Mouse (Mus musculus) adrenal gland, postnatal 4 days (tissue): ENCODE data around the gene Zcrb1. TPM values are rescaled to one million over a fixed set of nuclear protein-coding genes. Genes with fewer than 3 reads are reported as not detected.
A peak's percentile ranks its signal among the peaks of the same experiment; 100 is the strongest.

ENCODE experiments used
- DNase-seq, 2 experiments: peaks; one replicate each; pipeline ENCODE4 v3.0.0; 2021 to 2022; ENCODE audit warnings: low spot score in 2 of 2, mixed read lengths in 2 of 2
- long read RNA-seq, 2 experiments: library from polyadenylated mRNA; stranded (forward); transcript quantifications; one replicate each; pipeline ENCODE4 v2.0.0; 2021
- total RNA-seq, 2 experiments: library from RNA; stranded (reverse); gene quantifications; 2 replicates each; pipeline ENCODE4 v1.2.3; 2021

Gene Zcrb1
- 10 to 100 TPM; 87.7 to 94.0 TPM for total RNA-seq
- long read RNA-seq, experiment 1, transcript Zcrb1-201 (8 exons, 877 nt): major isoform, 89 of 100 reads
- long read RNA-seq, experiment 1, partial matches to known transcripts: 1 of 100 reads
- long read RNA-seq, experiment 1, other reads (novel, unspliced or antisense): 7 of 100 reads
- long read RNA-seq, experiment 2, transcript Zcrb1-201 (8 exons, 877 nt): major isoform, 58 of 85 reads
- long read RNA-seq, experiment 2, partial matches to known transcripts: 6 of 85 reads
- long read RNA-seq, experiment 2, other reads (novel, unspliced or antisense): 18 of 85 reads

DNA sequence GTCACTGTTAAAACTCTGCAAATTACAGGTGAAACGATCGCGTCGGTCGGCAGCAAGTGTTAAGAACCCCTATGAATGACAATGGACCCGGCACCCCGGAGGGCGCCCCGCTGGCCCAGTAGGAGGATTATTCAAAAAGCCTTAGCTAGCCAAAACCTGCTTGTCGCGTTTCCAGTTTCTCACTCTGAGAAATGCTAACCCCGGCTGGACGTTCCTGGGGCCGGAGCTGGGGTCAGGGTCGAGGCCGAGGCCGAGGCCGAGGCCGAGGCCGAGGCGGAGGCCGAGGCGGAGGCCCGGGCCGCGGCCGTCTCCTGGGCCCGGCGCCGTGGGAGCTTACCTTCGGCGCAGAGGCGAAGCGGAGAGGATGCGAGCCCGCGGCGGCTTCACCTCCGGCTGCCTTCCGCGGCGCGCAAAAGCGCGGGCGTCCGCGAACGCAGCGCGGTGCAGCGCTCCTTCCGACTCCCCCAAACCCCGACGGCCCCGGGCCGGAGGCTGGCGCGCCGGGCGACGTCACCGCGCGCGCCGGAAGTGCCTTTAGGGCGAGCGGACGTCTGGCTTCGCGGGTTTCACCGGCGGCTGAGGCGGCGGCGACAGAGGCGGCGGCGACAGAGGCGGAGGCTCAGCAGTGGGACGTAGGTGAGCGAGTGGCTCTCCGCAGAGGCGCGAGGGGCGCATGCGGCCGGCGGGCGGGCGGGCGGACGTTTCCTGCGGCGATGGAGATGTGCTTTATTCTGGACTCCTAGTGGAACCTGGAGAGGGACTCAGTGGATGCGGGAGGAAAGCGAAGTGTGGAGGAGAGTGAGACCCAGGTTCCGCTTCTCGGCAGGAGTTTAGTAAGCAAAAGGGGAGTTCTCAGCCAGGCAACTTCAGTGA, at the start of gene Zcrb1, which contains the start of gene Pphln1:
Gene Zcrb1, minus strand, starts transcription at position 509 of the 873 bp plus-strand sequence.
Gene Pphln1, plus strand, starts transcription at position 525 of the 873 bp plus-strand sequence.
- DNase-seq: peak; percentile 59 to 67

DNA sequence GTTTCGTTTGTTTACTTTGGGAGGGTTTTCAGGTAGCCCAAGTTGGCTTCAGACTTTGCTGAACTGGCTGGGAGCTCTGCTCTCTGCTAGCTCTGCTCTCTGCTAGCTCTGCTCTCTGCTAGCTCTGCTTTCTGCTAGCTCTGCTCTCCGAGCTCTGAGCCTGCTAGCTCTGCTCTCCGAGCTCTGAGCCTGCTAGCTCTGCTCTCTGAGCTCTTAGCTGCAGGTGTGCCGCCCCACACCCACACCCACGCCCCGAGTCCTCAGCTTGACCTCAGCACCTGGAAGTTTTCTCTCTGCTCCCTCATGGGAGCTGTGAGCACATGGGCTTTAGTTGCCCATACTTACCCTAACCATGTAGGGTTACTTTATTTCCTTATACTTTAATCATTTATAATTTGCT, 45.5 kb upstream of the Zcrb1 start:
- DNase-seq: no peak

DNA sequence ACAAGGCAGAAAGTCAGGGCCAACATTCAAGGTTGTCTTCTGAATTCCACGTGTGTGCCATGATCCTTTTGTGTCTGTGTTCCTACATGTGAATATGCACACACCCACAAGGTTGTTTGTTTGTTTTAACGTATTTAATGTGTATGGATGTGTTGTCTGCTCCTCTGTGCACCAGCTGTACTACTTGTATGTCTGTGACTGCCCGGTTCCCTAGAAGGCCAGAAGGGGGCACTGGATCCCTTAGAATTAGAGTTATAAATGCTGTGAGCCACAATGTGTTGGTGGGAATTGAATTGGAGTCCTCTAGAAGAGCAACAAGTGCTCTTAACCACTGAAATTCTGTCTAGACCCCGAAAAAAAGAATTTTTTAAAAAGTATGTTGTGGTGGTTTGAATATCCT, 44.1 kb upstream of the Zcrb1 start:
- no peak for DNase-seq

GRCm38 (mm10) chr15:93438663-93439062, 40.5 kb upstream of the Zcrb1 start:
- DNase-seq: peak in 1 of 2 experiments; percentile 20

DNA sequence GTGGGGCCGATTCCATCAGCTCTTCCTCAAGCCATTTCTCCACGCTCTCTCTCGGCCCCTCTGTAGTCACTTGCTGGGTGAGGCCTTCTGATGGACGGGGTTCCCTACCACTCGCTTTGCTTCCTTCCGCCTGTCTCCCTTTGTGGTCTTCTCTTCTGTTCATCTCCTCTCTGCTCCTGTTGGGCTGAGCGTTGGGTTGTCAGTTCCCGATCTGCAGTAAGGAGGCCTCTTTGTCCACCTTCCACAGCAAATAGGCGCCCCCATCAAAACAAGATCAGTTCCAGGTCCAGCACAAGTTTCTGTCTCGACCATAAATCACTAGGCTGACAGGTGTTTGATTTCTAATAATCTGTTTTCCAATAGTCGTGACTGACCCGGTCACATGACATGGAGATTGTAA, 37.9 kb upstream of the Zcrb1 start:
- no peak for DNase-seq

DNA sequence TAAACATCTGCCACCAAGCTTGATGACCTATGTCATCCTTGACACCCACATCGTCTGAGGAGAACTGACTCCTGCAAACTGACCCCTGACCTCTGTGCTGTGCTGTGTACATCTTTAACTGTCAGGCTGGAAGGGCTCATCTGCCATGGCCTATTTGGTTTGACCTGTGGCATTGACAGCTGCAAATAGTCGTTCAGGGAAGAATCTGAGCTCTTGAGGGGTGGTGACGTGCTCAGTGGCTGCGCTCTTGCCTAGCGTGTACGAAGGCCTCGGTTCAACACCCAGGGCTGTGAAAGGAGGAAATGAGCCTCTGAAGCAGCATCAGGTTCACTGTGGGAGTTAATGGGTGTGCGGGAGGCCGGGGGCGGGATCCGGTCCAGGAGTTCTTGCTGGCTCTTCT, 35.7 kb upstream of the Zcrb1 start:
- DNase-seq: no peak

DNA sequence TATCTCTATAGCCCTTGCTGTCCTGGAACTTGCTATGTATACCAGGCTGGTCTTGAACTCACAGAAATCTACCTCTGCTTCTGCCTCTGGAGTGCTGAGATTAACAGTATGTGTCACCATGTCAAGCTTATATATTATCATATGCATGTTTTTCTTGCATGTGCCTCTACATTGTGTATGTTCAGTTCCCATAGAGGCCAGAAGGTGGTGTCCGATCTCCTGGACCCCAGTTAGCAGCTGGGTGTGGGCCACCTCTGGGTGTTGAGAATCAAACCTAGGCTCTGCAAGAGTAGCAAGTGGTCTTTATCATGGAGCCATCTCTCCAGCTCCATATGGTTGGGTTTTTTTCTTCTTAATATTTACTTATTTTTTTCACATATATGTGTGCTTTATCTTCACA, 24.4 kb upstream of the Zcrb1 start:
- no peak for DNase-seq

GRCm38 (mm10) chr15:93420596-93420995, 22.5 kb upstream of the Zcrb1 start:
- DNase-seq: no peak

DNA sequence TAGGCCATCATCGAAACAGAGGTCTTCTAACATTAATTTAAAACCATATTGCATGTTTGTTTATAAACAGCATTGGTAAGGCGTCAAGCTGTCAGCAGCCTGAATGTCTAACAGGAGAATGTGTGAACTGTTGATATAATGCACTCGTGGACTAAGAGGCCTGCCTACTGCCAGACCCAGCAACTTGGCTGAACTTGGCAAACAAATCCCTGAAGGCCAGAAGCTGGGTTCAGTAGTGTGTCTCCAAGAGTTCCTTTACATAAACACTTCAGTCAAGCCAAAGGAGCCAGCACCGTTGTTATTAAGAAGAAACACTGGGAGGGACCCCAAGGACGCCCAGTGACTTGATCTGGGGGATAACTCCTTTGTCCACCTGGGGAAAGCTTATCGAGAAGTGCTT, 18.2 kb upstream of the Zcrb1 start:
- no peak for DNase-seq

DNA sequence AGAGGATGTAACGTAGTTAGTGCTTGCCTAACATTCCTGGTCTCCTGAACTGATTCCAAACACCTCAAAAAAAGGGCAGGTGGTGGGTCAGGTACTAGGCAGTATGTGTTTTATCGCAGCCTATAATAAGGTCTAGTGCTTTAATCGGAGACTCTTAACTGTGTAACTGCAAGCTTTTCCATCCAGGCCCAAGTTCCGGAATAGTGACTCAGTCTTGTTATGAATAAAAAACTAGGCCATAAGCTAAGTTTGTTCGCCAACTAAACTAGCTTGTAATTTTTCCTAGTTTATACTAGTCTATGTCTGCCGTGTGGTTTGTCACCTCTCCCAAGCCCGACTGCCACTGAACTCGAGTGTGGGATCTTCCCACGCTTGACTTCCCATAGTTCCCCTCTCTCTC, 16.3 kb upstream of the Zcrb1 start:
- no peak for DNase-seq

- no peak for DNase-seq
Observed at GRCm38 (mm10) chr15:93412445-93412844, 14.3 kb upstream of the Zcrb1 start.

- DNase-seq: no peak
Observed at GRCm38 (mm10) chr15:93406492-93406891, 8.4 kb upstream of the Zcrb1 start.

DNA sequence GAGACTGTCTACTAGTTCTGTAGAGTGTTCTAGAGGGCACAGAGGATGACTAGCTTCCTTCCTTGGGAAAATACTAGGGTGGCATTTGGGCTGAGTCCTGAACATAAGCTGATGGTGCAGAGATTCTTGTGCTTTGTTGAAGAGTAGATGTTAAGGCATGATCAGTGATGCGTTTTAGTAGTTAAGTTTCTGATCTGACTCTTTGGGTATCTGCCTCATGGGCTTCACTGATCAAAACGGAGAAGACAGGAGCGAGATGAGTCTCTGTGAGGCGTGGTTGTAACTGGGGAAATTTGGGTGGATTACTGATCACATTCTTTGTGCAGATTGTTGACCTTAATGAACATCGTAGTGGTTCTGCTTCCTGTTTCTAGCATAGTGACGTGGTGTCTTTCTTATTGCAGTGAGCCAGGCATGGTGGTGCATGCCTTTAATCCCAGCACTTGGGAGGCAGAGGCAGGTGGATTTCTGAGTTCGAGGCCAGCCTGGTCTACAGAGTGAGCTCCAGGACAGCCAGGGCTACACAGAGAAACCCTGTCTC, 7.4 kb upstream of the Zcrb1 start:
- DNase-seq: no peak

- no peak for DNase-seq
Observed at GRCm38 (mm10) chr15:93404849-93405248, 6.7 kb upstream of the Zcrb1 start.

DNA sequence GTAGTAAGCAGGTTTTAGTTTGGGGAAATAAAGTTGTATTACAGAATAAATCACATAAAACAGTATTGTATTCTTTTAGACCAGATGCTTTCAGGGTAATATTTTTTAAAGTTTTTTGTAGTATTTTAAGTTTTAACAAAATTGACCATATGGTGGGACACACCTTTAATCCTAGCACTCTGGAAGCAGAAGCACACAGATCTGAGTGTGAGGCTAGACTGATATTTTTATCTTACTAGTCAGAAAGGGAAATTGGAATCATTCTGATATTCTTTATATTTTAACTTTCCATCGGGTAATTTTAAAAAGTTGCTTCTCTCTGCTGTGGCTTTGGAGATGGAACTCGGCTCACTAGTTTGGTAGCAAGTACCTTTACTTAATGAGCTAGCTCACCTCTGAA, 4.6 kb upstream of the Zcrb1 start:
- no peak for DNase-seq

DNA sequence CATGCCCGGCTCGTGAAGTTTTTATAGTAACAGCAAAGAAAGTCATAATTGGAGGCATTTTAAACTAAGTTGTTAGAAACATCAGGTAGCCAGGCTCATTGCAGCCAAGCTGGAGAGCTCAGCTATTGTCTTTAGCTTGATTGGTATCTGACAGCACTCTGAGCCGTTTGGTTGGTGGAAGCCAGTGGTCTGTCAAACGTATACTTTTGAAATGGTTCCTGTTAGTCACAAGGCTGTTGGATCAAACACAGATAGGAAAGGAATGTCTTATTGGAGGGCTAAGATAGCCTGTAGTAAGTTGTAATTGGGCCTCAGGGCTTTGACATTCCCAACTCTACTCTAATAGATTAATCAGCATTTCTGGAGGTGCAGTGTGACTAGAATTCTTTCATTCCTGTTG, 3.3 kb upstream of the Zcrb1 start:
- DNase-seq: no peak

- DNase-seq: no peak
Observed at GRCm38 (mm10) chr15:93398699-93399540, 786 bp upstream of the Zcrb1 start.

- DNase-seq: no peak
Observed at GRCm38 (mm10) chr15:93397269-93397668, 865 bp downstream of the Zcrb1 start.

- DNase-seq: no peak
Observed at GRCm38 (mm10) chr15:93381337-93381736, 16.8 kb downstream of the Zcrb1 start.

GRCm38 (mm10) chr15:93379177-93379576, 19.0 kb downstream of the Zcrb1 start:
- DNase-seq: no peak

DNA sequence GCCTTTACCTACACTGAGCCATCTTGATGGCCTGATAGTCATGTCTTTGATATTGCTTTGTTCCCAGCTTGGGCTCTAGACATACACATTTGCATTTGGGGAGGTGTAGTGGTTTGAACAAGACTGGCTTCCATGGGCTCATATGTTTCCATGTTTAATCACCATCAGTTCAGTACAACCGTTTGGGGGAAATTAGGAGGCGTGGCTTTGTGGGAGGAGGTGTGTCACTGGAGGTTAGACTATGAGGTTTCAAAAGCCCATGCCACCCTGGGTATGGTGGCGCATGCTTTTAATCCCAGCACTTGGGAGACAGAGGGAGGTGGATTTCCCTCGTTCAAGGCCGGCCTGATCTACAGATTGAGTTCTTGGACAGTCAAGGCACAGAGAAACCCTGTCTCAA, 22.4 kb downstream of the Zcrb1 start:
- no peak for DNase-seq
